In genomic region chr1:173427385-173427784, GRCm38 (mm10) we compare ENCODE assay signal across 22 mouse cellular contexts. TPM values are rescaled to one million over a fixed set of nuclear protein-coding genes. Genes with fewer than 3 reads are reported as not detected.
A peak's percentile ranks its signal among the peaks of the same experiment; 100 is the strongest.
DNase-seq lines count a peak whose midpoint lies in the region; ATAC-seq and TF ChIP-seq lines count a peak whose summit lies in the region.
"Had no signal": no experiment of that assay in that cellular context is flagged by ENCODE, and none has a peak within 500 bp of the region (broad histone marks: within the 10 kb centered on the region; RNA-seq: fewer than 3 reads in every experiment).

No protein-coding gene starts in this region.

- no peak for TF ChIP-seq CTCF in lung, adult 2 months (IDR thresholded peaks at IDR 0.05; ENCODE audit: insufficient read depth, low read length)

- no peak for TF ChIP-seq POLR2A in lung, adult 2 months (IDR thresholded peaks at IDR 0.05; ENCODE audit: borderline replicate concordance, extremely low read depth, low read depth, low read length)

- H3K4me3 ChIP-seq in forebrain, embryonic 14.5 days (ENCODE audit: low read depth, low read length): no peak overlapping the region
- H3K4me3 ChIP-seq in forebrain, embryonic 15.5 days: no peak overlapping the region
- no peak overlapping the region for H3K4me3 ChIP-seq in lung, adult 2 months (replicated peaks; ENCODE audit: extremely low read depth, low read depth, low read length)
- H3K4me3 ChIP-seq in midbrain, embryonic 14.5 days (replicated peaks; ENCODE audit: low read depth, low read length): no peak overlapping the region
- H3K4me3 ChIP-seq: embryonic facial prominence, embryonic 13.5 days; hindbrain, embryonic 13.5 days; limb, embryonic 12.5 days; midbrain, embryonic 13.5 days; myocyte had no signal

- no peaks in the 10 kb centered on the region for H3K36me3 ChIP-seq in forebrain, embryonic 14.5 days (ENCODE audit: control insufficient read depth, insufficient read depth, low read length)
- H3K36me3 ChIP-seq in forebrain, embryonic 15.5 days: no peaks in the 10 kb centered on the region
- no peaks in the 10 kb centered on the region for H3K36me3 ChIP-seq in midbrain, embryonic 14.5 days (ENCODE audit: control insufficient read depth, insufficient read depth, low read length)
- H3K36me3 ChIP-seq: embryonic facial prominence, embryonic 13.5 days; hindbrain, embryonic 13.5 days; limb, embryonic 12.5 days; midbrain, embryonic 13.5 days had no signal

- no peak overlapping the region for H3K4me2 ChIP-seq in forebrain, embryonic 14.5 days (ENCODE audit: low read length)
- H3K4me2 ChIP-seq in forebrain, embryonic 15.5 days (replicated peaks): no peak overlapping the region
- no peak overlapping the region for H3K4me2 ChIP-seq in midbrain, embryonic 14.5 days (ENCODE audit: low read length)
- H3K4me2 ChIP-seq: embryonic facial prominence, embryonic 13.5 days; heart, embryonic 11.5 days; hindbrain, embryonic 13.5 days; limb, embryonic 12.5 days; midbrain, embryonic 13.5 days had no signal

- intact Hi-C loops in left cerebral cortex, postnatal 25 days (cut with DNase I): no loop called here

- peak; percentile 4 for DNase-seq in forebrain, embryonic 14.5 days (ENCODE audit: low spot score)
- peak; percentile 10 to 21 for DNase-seq in lung, adult 18-20 months
- DNase-seq in lung, adult 2 months: no peak
- peak; percentile 32 for DNase-seq in lung, postnatal 25 days (ENCODE audit: low spot score)
- DNase-seq in left cerebral cortex, postnatal 25 days (ENCODE audit: low spot score in 2 of 2): no peak
- DNase-seq in midbrain, embryonic 14.5 days: no peak
- DNase-seq: cerebellum, adult 8-10 months; forebrain, postnatal 0 days; heart, postnatal 14 days; kidney, adult 2 months; kidney, postnatal 14 days; right cerebral cortex, postnatal 14 days; thymus, postnatal 36 days had no signal

- no peak for ATAC-seq in forebrain, embryonic 14.5 days
- no peak for ATAC-seq in forebrain, embryonic 15.5 days (replicated peaks)
- no peak for ATAC-seq in midbrain, embryonic 14.5 days (ENCODE audit: low FRiP score, low TSS enrichment)
- ATAC-seq: forebrain, postnatal 0 days; inflammation-experienced regulatory T-cells, adult 6 months; midbrain, embryonic 13.5 days had no signal

- no peaks in the 10 kb centered on the region for H3K4me1 ChIP-seq in forebrain, embryonic 14.5 days (ENCODE audit: control insufficient read depth, insufficient read depth, low read length)
- H3K4me1 ChIP-seq in forebrain, embryonic 15.5 days: no peaks in the 10 kb centered on the region
- H3K4me1 ChIP-seq in lung, adult 2 months (ENCODE audit: control insufficient read depth, insufficient read depth, low read length): no peaks in the 10 kb centered on the region
- no peaks in the 10 kb centered on the region for H3K4me1 ChIP-seq in midbrain, embryonic 14.5 days (ENCODE audit: control insufficient read depth, insufficient read depth, low read length)
- H3K4me1 ChIP-seq: hindbrain, embryonic 13.5 days; limb, embryonic 12.5 days; midbrain, embryonic 13.5 days had no signal

- WGBS in forebrain, embryonic 14.5 days: 88% methylated on average over 8 of the region's 8 CpGs
- 86% methylated on average over 8 of the region's 8 CpGs for WGBS in forebrain, embryonic 15.5 days
- 68% methylated on average over 8 of the region's 8 CpGs for WGBS in lung, adult 2 months
- 90% methylated on average over 8 of the region's 8 CpGs for WGBS in midbrain, embryonic 14.5 days

- no peaks in the 10 kb centered on the region for H3K27me3 ChIP-seq in forebrain, embryonic 14.5 days (replicated peaks; ENCODE audit: control insufficient read depth, insufficient read depth, low read length)
- H3K27me3 ChIP-seq in forebrain, embryonic 15.5 days: no peaks in the 10 kb centered on the region
- H3K27me3 ChIP-seq in midbrain, embryonic 14.5 days (ENCODE audit: control insufficient read depth, insufficient read depth, low read length): no peaks in the 10 kb centered on the region
- H3K27me3 ChIP-seq: embryonic facial prominence, embryonic 13.5 days; hindbrain, embryonic 13.5 days; limb, embryonic 12.5 days; midbrain, embryonic 13.5 days had no signal

- no peak overlapping the region for H3K9ac ChIP-seq in forebrain, embryonic 14.5 days (ENCODE audit: low read length)
- H3K9ac ChIP-seq in forebrain, embryonic 15.5 days (replicated peaks): no peak overlapping the region
- H3K9ac ChIP-seq in midbrain, embryonic 14.5 days (replicated peaks; ENCODE audit: low read length): no peak overlapping the region
- H3K9ac ChIP-seq: embryonic facial prominence, embryonic 13.5 days; forebrain, postnatal 0 days; hindbrain, embryonic 13.5 days; limb, embryonic 12.5 days; liver, embryonic 14.5 days; midbrain, embryonic 13.5 days had no signal

- no peaks in the 10 kb centered on the region for H3K9me3 ChIP-seq in forebrain, embryonic 14.5 days (replicated peaks; ENCODE audit: control insufficient read depth, low read length)
- H3K9me3 ChIP-seq in forebrain, embryonic 15.5 days: no peaks in the 10 kb centered on the region
- H3K9me3 ChIP-seq in midbrain, embryonic 14.5 days (ENCODE audit: control insufficient read depth, low read length): no peaks in the 10 kb centered on the region
- H3K9me3 ChIP-seq: embryonic facial prominence, embryonic 13.5 days; hindbrain, embryonic 13.5 days; limb, embryonic 12.5 days; midbrain, embryonic 13.5 days had no signal

- H3K27ac ChIP-seq in forebrain, embryonic 14.5 days (ENCODE audit: low read depth, low read length): no peak overlapping the region
- H3K27ac ChIP-seq in forebrain, embryonic 15.5 days (replicated peaks): no peak overlapping the region
- H3K27ac ChIP-seq in midbrain, embryonic 14.5 days (replicated peaks; ENCODE audit: low read depth, low read length): no peak overlapping the region
- H3K27ac ChIP-seq: embryonic facial prominence, embryonic 13.5 days; hindbrain, embryonic 13.5 days; limb, embryonic 12.5 days; liver, embryonic 14.5 days; midbrain, embryonic 13.5 days had no signal

RNA-seq across cellular contexts. Expression of gene Cadm3, which starts 59.9 kb away (rescaled TPM):
- 59.8 and 77.6 TPM in 2 replicates for polyA plus RNA-seq in forebrain, embryonic 14.5 days (2014; fragmentation: Nextera tagmentation; extraction: Ambion mirVana)
- 38.1 and 39.7 TPM in 2 replicates for polyA plus RNA-seq in forebrain, embryonic 15.5 days (2015; fragmentation: Nextera tagmentation; extraction: Ambion mirVana)
- 1.6 and 3.6 TPM in 2 replicates for polyA plus RNA-seq in lung, adult 2 months (2012; rRNA removed)
- 100 to 1,000 TPM; 428 to 459 TPM for total RNA-seq in left cerebral cortex, postnatal 25 days (2021)
- polyA plus RNA-seq in midbrain, embryonic 14.5 days (2014; fragmentation: Nextera tagmentation; extraction: Ambion mirVana): 125 and 140 TPM in 2 replicates

Comparison
In these comparisons a context has a peak if more than half of its experiments do, and no peak if none do; other contexts are left out.
1. DNase-seq: peak in forebrain, embryonic 14.5 days (single experiment), lung, adult 18-20 months (2 of 2) and lung, postnatal 25 days (single experiment); none in lung, adult 2 months (single experiment), left cerebral cortex, postnatal 25 days (0 of 2) and midbrain, embryonic 14.5 days (single experiment).